Mouse (Mus musculus) lung, adult 2 months (tissue): ENCODE results near the gene Hdhd5.

Experiments
- CTCF ChIP-seq: fragments of 200-500 bp; IDR thresholded peaks from 2 replicates; pipeline ENCODE4 v1.5.1; 2011; ENCODE audit warnings: mild to moderate bottlenecking, low read length, control low read depth; ENCODE audit not compliant: insufficient read depth
- POLR2A ChIP-seq: fragments of 200-500 bp; IDR thresholded peaks from 2 replicates; pipeline ENCODE4 v1.6.1; 2011; ENCODE audit warnings: low read depth, mild to moderate bottlenecking, control low read depth, low read length, borderline replicate concordance; ENCODE audit errors: extremely low read depth

GRCm38 (mm10) chr6:120471991-120472441 lies 59.1 kb downstream of the Hdhd5 start:
- no peak for TF ChIP-seq CTCF
- TF ChIP-seq POLR2A, result no peak
